Mouse (Mus musculus) liver, adult 2 months (tissue): ENCODE data around the gene Pecam1. TPM values are rescaled to one million over a fixed set of nuclear protein-coding genes. Genes with fewer than 3 reads are reported as not detected.
"Not testable (repeated sequence)": the region's sequence is repeated elsewhere in the genome, so short reads cannot be mapped to it uniquely, and the experiment has no call there.

Source experiments
- DNase-seq: peaks from one replicate; pipeline ENCODE4 v3.0.0-alpha.2; 2011; ENCODE audit warnings: low read depth, low spot score; ENCODE audit errors: extremely low read depth
- H3K27ac ChIP-seq: fragments of 200-500 bp; replicated peaks from 2 replicates; pipeline ENCODE4 v1.5.1; 2012; ENCODE audit warnings: low read depth, mild to moderate bottlenecking, control low read depth, inconsistent platforms, low read length; ENCODE audit not compliant: insufficient read depth
- H3K27me3 ChIP-seq: fragments of 200-500 bp; 2 replicates; pipeline ENCODE4 v1.6.1; 2012; ENCODE audit warnings: mild to moderate bottlenecking, moderate library complexity, low read length, inconsistent platforms; ENCODE audit not compliant: control insufficient read depth, insufficient read depth
- H3K36me3 ChIP-seq: fragments of 200-500 bp; 2 replicates; pipeline ENCODE4 v1.6.1; 2012; ENCODE audit warnings: low read length, inconsistent platforms; ENCODE audit not compliant: control insufficient read depth, insufficient read depth
- H3K4me1 ChIP-seq: fragments of 200-500 bp; 2 replicates; pipeline ENCODE4 v1.6.1; 2011; ENCODE audit warnings: low read length; ENCODE audit not compliant: control insufficient read depth, insufficient read depth
- H3K4me3 ChIP-seq: fragments of 200-500 bp; 2 replicates; pipeline ENCODE4 v1.5.1; 2011; ENCODE audit warnings: low read depth, mild to moderate bottlenecking, control low read depth, low read length, moderate library complexity; ENCODE audit not compliant: insufficient read depth
- H3K79me2 ChIP-seq: fragments of 200-500 bp; 2 replicates; pipeline ENCODE4 v1.6.1; 2012; ENCODE audit warnings: inconsistent platforms, mild to moderate bottlenecking, low read length, moderate library complexity; ENCODE audit not compliant: control insufficient read depth, insufficient read depth
- H3K9ac ChIP-seq: fragments of 200-500 bp; 2 replicates; pipeline ENCODE4 v1.6.1; 2012; ENCODE audit warnings: low read depth, mild to moderate bottlenecking, control low read depth, inconsistent platforms, low read length
- CTCF ChIP-seq: fragments of 200-500 bp; IDR thresholded peaks from 2 replicates; pipeline ENCODE4 v1.5.1; 2011; ENCODE audit warnings: low read depth, low read length, control low read depth
- POLR2A ChIP-seq: fragments of 200-500 bp; IDR thresholded peaks from 2 replicates; pipeline ENCODE4 v1.6.1; 2011; ENCODE audit warnings: low read length, control low read depth; ENCODE audit not compliant: insufficient read depth; ENCODE audit errors: extremely low read depth
- WGBS: fragments of 180-500 bp; shearing (Covaris S2); methylation state at CpG from one replicate; pipeline ENCODE4 v1.1.7; 2018; 5-methylcytosine and 5-hydroxymethylcytosine counted together
- polyA plus RNA-seq: library from polyadenylated mRNA; depleted of rRNA; stranded (reverse); fragments of >200 nt; gene quantifications from 2 replicates; pipeline ENCODE4 v1.2.3, GENCODE M21; 2012
- total RNA-seq: library from RNA; depleted of rRNA; stranded (reverse); fragments of >200 nt; gene quantifications from 2 replicates; pipeline ENCODE4 v1.2.3, GENCODE M21; 2014

The Pecam1 gene
- total and polyA plus RNA-seq, 2 experiments, result 5.4 to 14.6 TPM

DNA sequence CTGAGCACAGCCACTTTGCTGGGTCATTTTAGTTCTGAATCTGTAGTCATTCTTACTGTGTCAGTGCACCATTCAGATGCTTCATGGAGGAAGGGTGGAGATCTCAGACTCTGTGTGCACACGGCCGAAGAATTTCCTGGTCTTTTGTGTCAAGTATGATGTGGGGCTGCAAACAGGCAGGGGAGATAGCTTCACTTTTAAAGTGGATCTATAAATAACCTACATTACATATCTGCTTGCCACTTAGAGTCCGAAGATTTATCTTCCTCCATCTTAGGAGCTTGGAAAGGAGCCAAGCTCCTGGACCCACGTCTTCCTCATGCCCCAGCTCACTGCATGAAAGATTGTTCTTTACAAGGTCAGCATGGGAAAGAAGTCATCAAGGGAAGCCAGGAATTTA lies 19.7 kb downstream of the Pecam1 start:
- Histone ChIP-seq H3K27me3 (no peaks in the 10 kb centered on the region), H3K36me3 (no peaks in the 10 kb centered on the region), H3K27ac (no peak overlapping the region), H3K9ac (no peak overlapping the region), H3K4me1 (peaks cover 5% of the 10 kb centered on the region; the same call in 1 of the 2 replicates), H3K4me3 (no peak overlapping the region), H3K79me2 (no peaks in the 10 kb centered on the region)
- 85% methylated on average over 4 of the region's 4 CpGs for WGBS
- TF ChIP-seq POLR2A (no peak), CTCF (no peak)
- no peak for DNase-seq

DNA sequence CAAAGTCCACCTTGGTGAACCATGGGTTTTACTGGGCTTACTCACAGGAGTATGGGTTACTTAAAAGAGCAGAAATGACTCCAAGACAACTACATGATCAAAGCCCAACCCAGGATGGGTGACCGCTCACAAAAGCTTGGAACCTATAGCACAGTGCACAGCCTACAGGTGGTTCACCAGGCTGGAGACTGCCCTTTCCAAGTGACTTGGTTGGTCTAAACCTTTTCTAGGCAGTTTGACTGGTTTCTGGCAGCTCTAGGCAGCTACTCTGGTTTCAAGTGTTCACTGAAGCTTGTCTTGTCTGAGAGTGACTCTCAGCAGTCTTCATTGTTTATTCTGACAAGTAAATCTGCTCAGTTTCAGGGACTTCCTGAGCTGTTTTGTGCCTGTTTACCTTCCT lies 20.8 kb downstream of the Pecam1 start:
- no peaks in the 10 kb centered on the region for H3K36me3 ChIP-seq
- TF ChIP-seq CTCF (no peak), POLR2A (no peak)
- H3K4me3 ChIP-seq, result no peak overlapping the region
- H3K9ac ChIP-seq, result no peak overlapping the region
- peaks cover 5% of the 10 kb centered on the region; the same call in 1 of the 2 replicates for H3K4me1 ChIP-seq
- no peaks in the 10 kb centered on the region for H3K27me3 ChIP-seq
- whole genome bisulfite sequencing, result 94% methylated on average over 1 of the region's 1 CpGs
- H3K27ac ChIP-seq, result no peak overlapping the region
- DNase-seq, result no peak
- H3K79me2 ChIP-seq, result no peaks in the 10 kb centered on the region

DNA sequence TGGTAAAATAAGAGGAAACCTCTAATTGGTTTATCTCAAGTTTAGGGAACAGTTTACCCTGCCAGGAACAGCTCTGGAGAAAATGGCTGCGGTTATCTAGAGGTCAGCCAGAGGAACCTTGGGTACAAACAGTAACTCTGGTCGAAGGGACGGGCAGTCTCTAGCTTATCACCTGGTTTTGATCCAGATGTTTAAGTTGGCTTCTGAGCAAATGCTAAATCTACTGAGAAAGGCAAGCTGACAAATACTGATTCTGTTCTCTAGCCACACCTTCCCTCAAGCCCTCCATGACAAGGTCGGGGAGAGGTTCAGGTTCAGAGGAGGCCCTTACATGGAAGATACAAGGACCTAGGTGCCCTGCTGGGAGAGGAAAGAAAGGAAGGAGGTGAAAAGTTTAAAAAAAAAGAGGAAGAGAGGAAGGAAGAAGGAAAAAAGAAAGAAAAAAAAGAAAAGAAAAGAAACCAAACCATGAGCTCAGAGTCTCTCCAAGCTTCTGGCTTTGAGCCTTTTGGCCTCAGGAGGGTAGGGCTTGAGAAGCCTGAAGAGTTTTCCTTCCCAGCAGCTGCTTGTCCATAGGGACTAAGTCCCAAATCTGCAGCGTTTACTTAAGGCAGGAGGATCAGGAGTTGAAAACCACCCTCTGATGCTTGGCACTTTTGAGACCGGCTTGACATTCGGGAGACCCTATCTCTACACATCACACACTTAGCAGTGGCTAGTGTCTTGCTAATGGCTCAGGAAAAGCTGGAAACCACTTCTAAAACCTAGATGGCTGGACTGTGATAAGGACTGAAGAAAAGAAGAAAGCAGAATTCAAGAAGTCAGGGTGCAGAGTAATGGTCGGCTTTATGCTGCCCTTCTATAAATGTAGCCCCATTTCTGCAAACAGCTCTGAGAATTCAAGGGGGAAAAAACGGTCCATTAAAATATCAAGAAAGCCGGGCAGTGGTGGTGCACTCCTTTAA lies 21.7 kb downstream of the Pecam1 start:
- H3K27me3 ChIP-seq, result no peaks in the 10 kb centered on the region
- H3K9ac ChIP-seq, result no peak overlapping the region
- H3K4me3 ChIP-seq, result no peak overlapping the region
- H3K4me1 ChIP-seq, result peaks cover 5% of the 10 kb centered on the region; the same call in 1 of the 2 replicates
- DNase-seq, result peak; percentile 94
- H3K36me3 ChIP-seq, result no peaks in the 10 kb centered on the region
- WGBS, result 60% methylated on average over 10 of the region's 10 CpGs
- TF ChIP-seq POLR2A (no peak), CTCF (no peak)
- no peaks in the 10 kb centered on the region for H3K79me2 ChIP-seq
- H3K27ac ChIP-seq, result peak overlapping the region; percentile 40

DNA sequence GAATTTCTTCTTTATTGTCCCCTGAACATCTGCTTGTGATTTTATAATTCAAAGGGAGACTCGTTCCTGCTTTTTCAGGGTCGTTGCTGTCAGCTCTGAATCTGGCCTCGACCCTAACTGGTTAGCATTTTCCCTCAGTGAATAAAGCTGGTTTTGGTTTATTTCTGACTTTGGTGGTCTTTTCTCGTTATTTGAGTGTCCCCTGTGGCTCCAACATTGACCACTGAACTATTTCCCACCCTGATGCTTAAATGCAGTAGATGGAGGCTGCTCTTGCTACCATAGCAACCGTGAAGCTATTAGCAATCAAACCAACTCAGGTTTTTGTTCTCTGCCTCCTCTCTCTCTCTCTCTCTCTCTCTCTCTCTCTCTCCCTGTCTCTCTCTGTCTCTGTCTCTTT lies 22.5 kb downstream of the Pecam1 start:
- TF ChIP-seq CTCF (no peak), POLR2A (no peak)
- Histone ChIP-seq H3K4me3 (no peak overlapping the region), H3K4me1 (peaks cover 5% of the 10 kb centered on the region; the same call in 1 of the 2 replicates), H3K27ac (no peak overlapping the region; the same call in 1 of the 2 replicates), H3K27me3 (no peaks in the 10 kb centered on the region), H3K79me2 (no peaks in the 10 kb centered on the region), H3K36me3 (no peaks in the 10 kb centered on the region), H3K9ac (no peak overlapping the region)
- WGBS, result 78% methylated on average over 5 of the region's 5 CpGs
- DNase-seq, result no peak

DNA sequence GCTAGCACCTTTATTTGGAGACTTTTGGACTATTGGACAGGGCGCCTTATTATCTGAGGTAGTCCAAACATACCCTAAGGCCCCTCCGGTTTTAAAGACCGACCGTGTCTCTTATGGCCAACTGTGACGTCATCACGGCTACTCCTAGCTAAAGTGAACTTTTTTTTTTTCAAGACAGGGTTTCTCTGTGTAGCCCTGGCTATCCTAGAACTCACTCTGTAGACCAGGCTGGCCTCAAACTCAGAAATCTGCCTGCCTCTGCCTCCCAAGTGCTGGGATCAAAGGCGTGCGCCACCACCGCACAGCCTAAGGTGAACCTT lies 25.6 kb downstream of the Pecam1 start:
- H3K4me1 ChIP-seq, result not testable (repeated sequence)

DNA sequence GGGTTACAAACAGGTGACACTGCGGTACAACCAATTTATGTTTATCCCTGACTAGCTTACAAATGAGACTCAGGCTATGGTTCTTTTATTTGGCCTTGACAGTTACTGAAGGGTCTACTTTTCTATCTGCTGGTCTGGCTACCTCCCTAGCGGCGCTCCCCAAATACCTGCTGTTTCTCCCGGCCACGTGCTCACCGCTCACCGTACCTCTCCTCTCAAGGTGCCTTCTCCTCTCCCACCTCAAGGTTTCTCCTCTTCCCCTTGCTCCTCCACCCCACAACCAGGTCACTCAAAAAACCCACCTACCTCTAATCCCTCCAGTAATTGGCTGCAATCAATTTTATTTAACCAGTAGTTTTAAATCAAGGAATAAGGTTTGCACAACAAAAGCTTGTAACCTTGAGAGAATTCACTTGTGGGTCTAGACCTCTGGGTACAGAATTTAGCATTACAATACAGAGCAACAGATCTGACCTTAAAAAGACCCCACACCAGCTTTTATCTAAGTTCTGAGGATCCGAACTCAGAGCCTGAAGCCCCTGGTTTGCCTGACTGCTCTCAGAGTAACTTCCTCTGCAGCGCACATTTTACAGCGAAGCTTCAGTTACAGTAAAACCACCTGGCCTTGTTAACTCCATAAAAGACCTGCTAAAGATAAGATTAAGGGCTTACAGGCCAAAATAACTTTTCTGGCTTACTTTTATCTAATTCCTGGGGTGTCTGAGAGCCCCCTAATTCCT lies 26.1 kb downstream of the Pecam1 start:
- Histone ChIP-seq H3K4me1 (peaks cover 5% of the 10 kb centered on the region; the same call in 1 of the 2 replicates), H3K9ac (no peak overlapping the region), H3K4me3 (no peak overlapping the region), H3K36me3 (no peaks in the 10 kb centered on the region), H3K79me2 (no peaks in the 10 kb centered on the region), H3K27ac (no peak overlapping the region), H3K27me3 (no peaks in the 10 kb centered on the region)
- no peak for DNase-seq
- TF ChIP-seq POLR2A (no peak), CTCF (no peak)
- 96% methylated on average over 10 of the region's 10 CpGs for WGBS

More for the DNA sequence above, 25.6 kb downstream of the Pecam1 start:
- H3K36me3 ChIP-seq, H3K27me3 ChIP-seq, H3K27ac ChIP-seq, H3K9ac ChIP-seq, H3K4me3 ChIP-seq, H3K79me2 ChIP-seq, DNase-seq: not testable (repeated sequence)
- 91% methylated on average over 9 of the region's 9 CpGs for WGBS
